Mouse (Mus musculus): ENCODE results near the gene Thada.

Gene Thada

GRCm38 (mm10) chr17:84465753-84466608, at the start of gene Thada:
TSS of gene Thada (minus strand) at chr17:84466205.
- peak; percentile 98 for DNase-seq (ENCODE audit: low read depth, low spot score)

DNA sequence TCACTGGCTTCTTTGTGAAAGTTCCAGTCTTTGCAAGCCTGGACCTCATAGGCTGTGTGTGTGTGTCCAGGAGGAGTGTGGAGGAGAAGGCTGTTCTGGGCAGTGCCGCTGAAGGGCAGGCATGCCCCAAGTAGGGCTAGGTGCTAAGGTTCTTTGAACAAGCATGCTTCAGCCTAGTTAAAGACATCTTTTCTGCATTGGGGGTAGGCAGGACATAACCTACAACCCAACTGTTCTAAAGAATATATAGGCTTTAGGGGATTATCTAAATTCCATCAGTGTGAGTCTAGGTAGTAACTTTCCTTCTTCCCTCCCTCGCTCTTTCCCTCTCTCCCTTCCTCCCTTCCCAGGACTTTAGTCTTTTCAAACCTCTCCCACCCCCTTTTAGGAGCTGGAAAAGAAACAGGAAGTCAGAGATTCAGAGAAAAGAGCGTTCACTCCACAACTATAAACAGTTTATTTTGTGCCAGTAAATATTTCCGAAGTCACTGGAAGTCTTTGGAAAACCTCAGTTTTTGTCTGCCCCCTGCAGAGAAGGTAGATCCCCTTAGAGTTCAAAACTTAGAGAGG, 46.6 kb upstream of the Thada start:
- peak; percentile 42 for DNase-seq (ENCODE audit: low read depth, low spot score)

GRCm38 (mm10) chr17:84511682-84512515, 45.9 kb upstream of the Thada start, which contains the start of gene Plekhh2:
TSS of gene Plekhh2 (plus strand) at chr17:84511895.
- peak; percentile 91 for DNase-seq (ENCODE audit: low read depth, low spot score)

GRCm38 (mm10) chr17:84510961-84511639, 45.1 kb upstream of the Thada start:
- DNase-seq (ENCODE audit: low read depth, low spot score): no peak

DNA sequence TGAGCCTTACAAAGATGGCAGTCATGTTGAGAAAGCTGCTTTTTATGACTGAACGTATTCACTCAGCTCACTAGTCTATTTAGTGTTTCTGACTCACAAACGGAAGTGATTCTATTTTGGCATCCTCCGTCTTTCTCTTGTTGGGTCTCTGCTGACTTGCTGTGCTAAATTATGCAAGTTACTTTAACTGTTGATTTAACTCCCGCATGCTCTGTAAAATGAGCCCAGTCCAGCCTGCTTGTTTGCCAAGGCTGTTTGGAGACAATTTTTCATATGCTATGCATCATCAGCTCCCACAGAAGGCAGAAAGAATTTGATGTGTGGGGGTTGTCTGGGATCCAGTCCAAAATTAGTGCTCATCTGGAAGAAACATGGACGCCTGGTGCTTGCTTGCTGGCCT, 44.4 kb upstream of the Thada start:
- DNase-seq (ENCODE audit: low read depth, low spot score): no peak

- no peak for DNase-seq (ENCODE audit: low read depth, low spot score)
Measured at GRCm38 (mm10) chr17:84509176-84509575, 43.2 kb upstream of the Thada start.

DNA sequence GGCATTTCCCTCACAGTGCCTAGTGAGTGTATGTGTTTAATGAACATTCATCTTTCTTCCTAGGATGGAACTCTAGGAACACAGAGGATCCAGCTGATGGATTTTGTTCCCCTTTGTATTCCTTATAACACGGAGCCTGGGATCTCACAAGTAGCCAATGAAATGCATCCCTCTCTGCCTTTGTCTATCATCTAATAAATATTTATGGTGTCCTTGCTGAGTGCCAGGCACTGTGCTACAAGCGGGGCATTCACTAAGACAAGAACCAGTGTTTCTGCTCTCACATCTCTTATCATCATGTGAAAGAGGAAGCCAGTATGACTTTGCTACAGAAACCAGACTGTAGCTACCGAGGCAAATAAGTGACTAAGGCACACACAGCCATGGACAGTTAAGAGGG, 42.7 kb upstream of the Thada start:
- no peak for DNase-seq (ENCODE audit: low read depth, low spot score)

- no peak for DNase-seq (ENCODE audit: low read depth, low spot score)
Measured at GRCm38 (mm10) chr17:84505922-84506321, 39.9 kb upstream of the Thada start.

- DNase-seq (ENCODE audit: low read depth, low spot score): no peak
Measured at GRCm38 (mm10) chr17:84502341-84502740, 36.3 kb upstream of the Thada start.

DNA sequence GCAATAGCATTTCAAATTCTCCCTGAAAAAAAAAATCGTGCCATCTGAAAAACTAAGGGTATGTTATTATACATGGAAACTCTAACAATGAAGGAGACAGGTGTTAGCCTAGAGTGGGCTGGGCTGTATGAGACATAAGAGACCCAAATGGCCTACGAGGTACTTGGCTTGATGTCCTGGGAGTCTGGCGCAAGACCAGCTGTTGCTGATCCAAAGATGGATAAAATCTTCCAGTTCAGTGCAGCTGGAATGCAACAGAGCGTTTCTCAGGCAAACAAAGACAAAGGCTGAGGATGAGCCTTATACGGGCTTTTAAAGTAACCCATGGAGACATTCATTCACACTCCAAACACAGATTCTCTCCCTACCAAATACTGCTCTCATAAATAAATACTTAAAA, 32.6 kb upstream of the Thada start:
- peak; percentile 43 for DNase-seq (ENCODE audit: low read depth, low spot score)

GRCm38 (mm10) chr17:84497972-84498604, 32.1 kb upstream of the Thada start:
- DNase-seq (ENCODE audit: low read depth, low spot score): no peak

- no peak for DNase-seq (ENCODE audit: low read depth, low spot score)
Measured at GRCm38 (mm10) chr17:84497559-84497958, 31.6 kb upstream of the Thada start.

GRCm38 (mm10) chr17:84497026-84497425, 31.0 kb upstream of the Thada start:
- DNase-seq (ENCODE audit: low read depth, low spot score): peak; percentile 78

DNA sequence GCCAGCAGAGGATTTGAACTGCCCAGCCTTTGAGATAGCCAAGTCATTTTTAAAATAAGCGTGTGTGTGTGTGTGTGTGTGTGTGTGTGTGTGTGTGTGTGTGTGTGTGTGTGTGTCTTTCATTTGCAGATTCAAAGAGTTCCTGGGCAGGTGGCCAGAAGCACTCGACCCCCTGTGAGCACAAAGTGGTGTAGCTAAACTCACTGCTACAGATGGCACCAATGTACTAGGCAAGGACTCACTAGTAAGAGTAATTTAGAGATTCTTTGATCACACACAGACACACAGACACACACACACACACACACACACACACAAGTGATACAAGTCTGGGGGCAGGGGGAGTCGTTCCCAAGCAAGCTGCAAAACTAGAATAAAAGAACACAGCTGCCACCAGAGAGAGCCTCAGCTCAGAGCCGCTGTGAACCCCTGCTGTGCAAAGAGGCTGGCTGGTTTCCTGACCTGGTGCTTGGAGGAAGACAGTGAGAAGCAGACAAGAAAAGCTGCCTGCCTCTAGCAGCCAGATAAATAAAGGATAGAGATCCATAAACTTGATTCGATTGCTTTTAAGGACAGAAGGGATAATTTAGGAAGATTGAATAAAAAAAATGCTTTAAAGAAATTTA, 26.4 kb upstream of the Thada start:
- DNase-seq (ENCODE audit: low read depth, low spot score): peak; percentile 88

GRCm38 (mm10) chr17:84487415-84487814, 21.4 kb upstream of the Thada start:
- no peak for DNase-seq (ENCODE audit: low read depth, low spot score)

DNA sequence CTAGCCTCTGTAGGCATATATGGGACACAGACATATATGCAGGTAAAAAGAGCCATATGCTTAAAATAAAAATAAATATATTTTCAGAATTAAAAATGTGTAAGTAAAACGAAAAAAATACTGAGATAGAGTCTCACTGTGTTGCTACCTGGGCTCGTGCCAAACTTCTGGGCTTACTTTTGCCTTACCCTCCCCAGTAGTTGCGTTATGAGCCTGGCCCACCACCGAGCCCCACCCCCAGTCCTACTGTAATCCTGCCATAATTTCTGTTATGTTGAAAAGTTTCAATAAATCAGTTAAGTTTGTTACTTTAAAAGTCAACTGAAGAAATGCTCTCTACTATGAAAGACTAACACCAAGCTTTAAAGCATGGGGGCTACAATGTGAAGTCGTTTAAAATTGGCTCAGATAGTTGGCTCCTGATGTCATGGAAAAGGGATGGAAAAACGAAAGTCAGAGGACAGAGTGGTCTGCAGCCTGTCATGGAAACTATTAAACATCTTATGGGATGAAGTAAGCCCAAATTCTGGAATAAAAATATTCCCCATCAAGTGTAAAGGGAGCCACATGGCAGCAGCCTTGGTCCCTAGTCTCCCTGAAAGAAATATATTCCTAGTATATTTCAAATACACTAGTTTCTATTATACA, 17.8 kb upstream of the Thada start:
- no peak for DNase-seq (ENCODE audit: low read depth, low spot score)

DNA sequence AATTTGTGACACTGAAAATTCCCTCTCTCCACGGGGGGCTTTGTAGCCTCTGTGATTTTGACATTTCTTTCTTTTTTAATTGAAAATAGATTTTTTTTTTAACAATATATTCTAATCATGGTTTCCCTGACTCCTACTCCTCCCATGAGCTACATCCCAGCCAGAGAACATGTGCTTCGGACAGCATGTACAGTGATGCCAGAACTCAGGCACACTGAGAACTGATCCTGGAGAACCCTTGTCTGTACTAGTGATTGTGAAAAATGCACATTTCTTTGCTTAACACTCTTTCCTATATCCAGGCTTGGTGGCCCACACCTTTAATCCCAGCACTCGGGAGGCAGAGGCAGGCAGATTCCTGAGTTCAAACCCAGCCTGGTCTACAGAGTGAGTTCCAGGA, 16.8 kb upstream of the Thada start:
- DNase-seq (ENCODE audit: low read depth, low spot score): no peak

DNA sequence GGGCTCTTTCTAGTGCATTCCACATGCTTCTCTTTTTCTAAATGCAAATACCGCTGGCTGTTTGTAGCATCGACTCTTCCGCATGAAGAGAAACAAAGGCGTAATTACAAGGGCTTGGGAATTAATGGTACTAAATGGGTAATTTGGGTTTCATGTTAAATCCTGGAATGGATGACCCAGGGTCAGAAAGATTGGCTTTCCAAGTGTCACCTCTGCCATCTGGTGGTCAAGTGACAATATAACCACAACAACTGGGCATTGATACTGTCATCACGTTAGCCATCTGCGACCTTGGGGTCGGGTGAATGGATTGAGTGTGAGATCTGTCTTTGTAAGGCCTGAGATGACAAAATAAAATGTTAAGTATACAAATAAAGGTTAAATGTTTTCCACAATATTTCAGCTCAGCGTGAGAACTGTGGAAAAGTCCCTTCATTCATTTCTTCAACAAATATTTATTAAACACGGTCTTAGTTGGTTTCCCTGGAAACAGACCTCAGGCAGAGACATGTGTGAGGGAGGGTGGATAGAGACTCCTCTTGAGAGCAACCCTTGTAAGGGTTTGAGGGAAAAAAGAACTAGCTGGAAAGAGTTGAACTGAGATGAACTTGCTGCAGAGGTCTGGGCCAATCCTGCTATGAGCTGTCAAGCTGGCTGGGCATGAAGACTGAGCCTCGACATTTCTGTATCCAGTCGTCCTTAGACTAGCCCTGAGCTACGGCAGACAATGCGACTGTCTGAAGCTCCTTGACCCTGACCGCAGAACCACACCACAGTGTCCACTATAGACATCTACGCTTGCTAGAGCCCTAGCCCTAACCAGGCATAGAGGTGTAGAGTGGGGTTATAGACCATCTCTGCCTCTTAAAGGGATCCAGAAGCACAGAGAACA, 14.7 kb upstream of the Thada start:
- DNase-seq (ENCODE audit: low read depth, low spot score): peak; percentile 69

- no peak for DNase-seq (ENCODE audit: low read depth, low spot score)
Measured at GRCm38 (mm10) chr17:84478276-84478675, 12.3 kb upstream of the Thada start.

Measured in R1 (cell line).